Mouse (Mus musculus) megakaryocyte-erythroid progenitor cell, adult 5-6 weeks (primary cell): Measurements from ENCODE around the gene Ccdc150. TPM values are rescaled to one million over a fixed set of nuclear protein-coding genes. Genes with fewer than 3 reads are reported as not detected.

ENCODE experiments used
- total RNA-seq, 2 experiments: library from RNA; stranded (forward) in 1 of 2; stranded (reverse) in 1 of 2; fragments of 200-1000, 215-1000 nt in 1 of 2; fragments of >200 nt in 1 of 2; fragmentation: Nextera tagmentation in 1 of 2; gene quantifications; 2 replicates each; pipeline ENCODE4 v1.2.3; 2014 to 2017

Ccdc150 gene
- total RNA-seq, 2 experiments from 2014 or later: 1.2 TPM; not detected in 1

Other genes with a start within 250 kb of the Ccdc150 start
- gene Hecw2, start 55.5 kb upstream of the Ccdc150 start, total RNA-seq (2014; fragmentation: Nextera tagmentation): not detected in 2 replicates
- gene Hecw2, start 55.5 kb upstream of the Ccdc150 start, total RNA-seq (2017): not detected in 2 replicates
- gene Gtf3c3, start 188.3 kb downstream of the Ccdc150 start, total RNA-seq (2014; fragmentation: Nextera tagmentation): 17.7 and 19.2 TPM in 2 replicates
- 20.1 and 43.8 TPM in 2 replicates for gene Gtf3c3, start 188.3 kb downstream of the Ccdc150 start, total RNA-seq (2017)